10 mouse cellular contexts compared by ENCODE assay signal in the genomic region with DNA sequence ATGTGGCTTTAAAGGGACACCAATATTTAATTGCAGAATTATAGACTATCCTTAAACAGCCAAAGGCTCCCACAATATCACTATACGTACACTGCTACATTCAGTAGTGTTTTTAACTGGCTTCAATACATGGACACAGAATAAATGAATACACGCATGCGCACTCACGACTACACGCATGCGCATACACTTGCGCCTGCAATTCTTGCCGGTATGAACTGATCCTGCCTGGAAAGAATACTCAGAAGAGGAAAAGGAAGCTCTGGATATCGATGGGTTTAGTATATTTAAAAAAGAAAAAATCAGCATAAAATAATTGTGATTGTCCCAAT.
DNase-seq lines count a peak whose midpoint lies in the region; ATAC-seq and TF ChIP-seq lines count a peak whose summit lies in the region.
"Had no signal": no experiment of that assay in that cellular context is flagged by ENCODE, and none has a peak within 500 bp of the region (broad histone marks: within the 10 kb centered on the region; RNA-seq: fewer than 3 reads in every experiment).

No protein-coding gene starts in this region.

- no peaks in the 10 kb centered on the region for H3K36me3 ChIP-seq in forebrain, embryonic 14.5 days (ENCODE audit: control insufficient read depth, insufficient read depth, low read length)
- no peaks in the 10 kb centered on the region for H3K36me3 ChIP-seq in midbrain, embryonic 16.5 days (ENCODE audit: control insufficient read depth, insufficient read depth, low read length)
- H3K36me3 ChIP-seq in liver, postnatal 0 days (replicated peaks; ENCODE audit: insufficient read depth, low read length) = no peaks in the 10 kb centered on the region
- H3K36me3 ChIP-seq: G1E had no signal

- 2% methylated on average over 9 of the region's 9 CpGs for WGBS in forebrain, embryonic 14.5 days
- WGBS in midbrain, embryonic 16.5 days = 51% methylated on average over 9 of the region's 9 CpGs
- 90% methylated on average over 9 of the region's 9 CpGs for WGBS in liver, postnatal 0 days (ENCODE audit: insufficient replicate concordance)

- DNase-seq in cerebellum, adult 8-10 months = peak; percentile 24
- DNase-seq in forebrain, embryonic 14.5 days (ENCODE audit: low spot score) = peak; percentile 98
- peak; percentile 84 to 87 for DNase-seq in layer of hippocampus, postnatal 10 days (ENCODE audit: low spot score in 2 of 2)
- DNase-seq in liver, postnatal 0 days = no peak
- no peak for DNase-seq in adrenal gland, adult 8-10 months
- DNase-seq in thymus, postnatal 4 days = no peak
- DNase-seq in gastrocnemius, postnatal 25 days = no peak

- peak overlapping the region; percentile 50; the same call in 1 of the 2 replicates for H3K9ac ChIP-seq in forebrain, embryonic 14.5 days (ENCODE audit: low read length)
- peak overlapping the region; percentile 40 for H3K9ac ChIP-seq in midbrain, embryonic 16.5 days (ENCODE audit: low read depth, low read length)
- H3K9ac ChIP-seq in liver, postnatal 0 days (replicated peaks) = no peak overlapping the region
- H3K9ac ChIP-seq: liver, embryonic 14.5 days had no signal

- no peak for TF ChIP-seq EP300 in liver, postnatal 0 days (IDR thresholded peaks at IDR 0.05; ENCODE audit: low read depth)

- peak overlapping the region; percentile 49 for H3K4me2 ChIP-seq in forebrain, embryonic 14.5 days (ENCODE audit: low read length)
- peak overlapping the region; percentile 53 for H3K4me2 ChIP-seq in midbrain, embryonic 16.5 days (ENCODE audit: low read length)
- H3K4me2 ChIP-seq in liver, postnatal 0 days (ENCODE audit: low read depth, low read length) = no peak overlapping the region

- H3K9me3 ChIP-seq in forebrain, embryonic 14.5 days (replicated peaks; ENCODE audit: control insufficient read depth, low read length) = no peaks in the 10 kb centered on the region
- no peaks in the 10 kb centered on the region for H3K9me3 ChIP-seq in midbrain, embryonic 16.5 days (replicated peaks; ENCODE audit: control insufficient read depth, low read length, poor library complexity, severe bottlenecking)
- H3K9me3 ChIP-seq in liver, postnatal 0 days (ENCODE audit: low read length) = no peaks in the 10 kb centered on the region
- H3K9me3 ChIP-seq: G1E had no signal

- H3K4me3 ChIP-seq in forebrain, embryonic 14.5 days (ENCODE audit: low read depth, low read length) = peak overlapping the region; percentile 17
- peak overlapping the region; percentile 30; the same call in 1 of the 2 replicates for H3K4me3 ChIP-seq in midbrain, embryonic 16.5 days (ENCODE audit: low read depth, low read length)
- H3K4me3 ChIP-seq in liver, postnatal 0 days (ENCODE audit: low read depth, low read length) = no peak overlapping the region

- peak overlapping the region; percentile 80 for H3K27ac ChIP-seq in forebrain, embryonic 14.5 days (ENCODE audit: low read depth, low read length)
- peak overlapping the region; percentile 87 for H3K27ac ChIP-seq in midbrain, embryonic 16.5 days (ENCODE audit: low read length)
- H3K27ac ChIP-seq in liver, postnatal 0 days (ENCODE audit: low read depth) = no peak overlapping the region
- H3K27ac ChIP-seq: liver, embryonic 14.5 days had no signal

- peak; percentile 87 for ATAC-seq in forebrain, embryonic 14.5 days
- peak; percentile 71 for ATAC-seq in midbrain, embryonic 16.5 days
- no peak for ATAC-seq in liver, postnatal 0 days

- peaks cover 17% of the 10 kb centered on the region; the same call in 1 of the 2 replicates for H3K4me1 ChIP-seq in forebrain, embryonic 14.5 days (ENCODE audit: control insufficient read depth, insufficient read depth, low read length)
- peaks cover 16% of the 10 kb centered on the region for H3K4me1 ChIP-seq in midbrain, embryonic 16.5 days (ENCODE audit: control insufficient read depth, insufficient read depth, low read length)
- H3K4me1 ChIP-seq in liver, postnatal 0 days (ENCODE audit: insufficient read depth) = no peaks in the 10 kb centered on the region

- TF ChIP-seq CTCF in liver, postnatal 0 days (IDR thresholded peaks at IDR 0.05; ENCODE audit: low read depth) = no peak

- no peaks in the 10 kb centered on the region for H3K27me3 ChIP-seq in forebrain, embryonic 14.5 days (replicated peaks; ENCODE audit: control insufficient read depth, insufficient read depth, low read length)
- H3K27me3 ChIP-seq in midbrain, embryonic 16.5 days (ENCODE audit: control insufficient read depth, insufficient read depth, low read depth, low read length) = no peaks in the 10 kb centered on the region
- no peaks in the 10 kb centered on the region for H3K27me3 ChIP-seq in liver, postnatal 0 days (ENCODE audit: insufficient read depth, low read length)

Comparison
In these comparisons a context has a peak if more than half of its experiments do, and no peak if none do; other contexts are left out.
1. DNase-seq: peak in cerebellum, adult 8-10 months (single experiment), forebrain, embryonic 14.5 days (single experiment) and layer of hippocampus, postnatal 10 days (2 of 2); none in liver, postnatal 0 days (single experiment), adrenal gland, adult 8-10 months (single experiment), thymus, postnatal 4 days (single experiment) and gastrocnemius, postnatal 25 days (single experiment).